Mouse (Mus musculus) heart, adult 11 months (tissue): ENCODE results near the gene Fbxw25.
"Not testable (repeated sequence)": the region's sequence is repeated elsewhere in the genome, so short reads cannot be mapped to it uniquely, and the experiment has no call there.

Source experiments
- DNase-seq: peaks from one replicate; pipeline ENCODE4 v3.0.0; 2022

Gene Fbxw25

GRCm38 (mm10) chr9:109664552-109664951 is at the start of gene Fbxw25:
Gene Fbxw25 (minus strand): TSS chr9:109664652.
- DNase-seq: peak; percentile 56

- not testable (repeated sequence) for DNase-seq
Measured at GRCm38 (mm10) chr9:109702600-109702999, 38.1 kb upstream of the Fbxw25 start, which contains the start of gene Fbxw18. Gene Fbxw18 (minus strand): TSS chr9:109702700.

- DNase-seq: no peak
Measured at GRCm38 (mm10) chr9:109685299-109685698, 20.8 kb upstream of the Fbxw25 start.

GRCm38 (mm10) chr9:109625957-109626356 is 38.5 kb downstream of the Fbxw25 start, which contains the start of gene Fbxw24:
Gene Fbxw24 (minus strand): TSS chr9:109626057.
- DNase-seq: not testable (repeated sequence)

- not testable (repeated sequence) for DNase-seq
Measured at GRCm38 (mm10) chr9:109606837-109607236, 57.6 kb downstream of the Fbxw25 start.

GRCm38 (mm10) chr9:109602128-109602527 is 62.3 kb downstream of the Fbxw25 start:
- not testable (repeated sequence) for DNase-seq

GRCm38 (mm10) chr9:109597226-109597625 is 67.2 kb downstream of the Fbxw25 start:
- DNase-seq: no peak
